Mouse (Mus musculus) cerebellum, adult 9-10 months (tissue): Measurements from ENCODE around the gene Madcam1.
"Not testable (repeated sequence)": the region's sequence is repeated elsewhere in the genome, so short reads cannot be mapped to it uniquely, and the experiment has no call there.

Experiments used
- DNase-seq: peaks from one replicate; pipeline ENCODE4 v3.0.0; 2022

Madcam1 gene

GRCm38 (mm10) chr10:79691986-79692548 is 27.7 kb downstream of the Madcam1 start:
- DNase-seq = no peak

- no peak for DNase-seq
Measured at GRCm38 (mm10) chr10:79693580-79694378, 29.4 kb downstream of the Madcam1 start.

GRCm38 (mm10) chr10:79694379-79694655 is 30.0 kb downstream of the Madcam1 start:
- no peak for DNase-seq

- peak; percentile 85 for DNase-seq
Measured at GRCm38 (mm10) chr10:79695231-79696128, 31.1 kb downstream of the Madcam1 start.

- DNase-seq = peak; percentile 54
Measured at GRCm38 (mm10) chr10:79696129-79696651, 31.8 kb downstream of the Madcam1 start.

- DNase-seq = peak; percentile 91
Measured at GRCm38 (mm10) chr10:79697916-79698315, 33.6 kb downstream of the Madcam1 start.

GRCm38 (mm10) chr10:79698459-79698858 is 34.1 kb downstream of the Madcam1 start:
- peak; percentile 53 for DNase-seq

- no peak for DNase-seq
Measured at GRCm38 (mm10) chr10:79700676-79701075, 36.3 kb downstream of the Madcam1 start.

- DNase-seq = peak; percentile 62
Measured at GRCm38 (mm10) chr10:79701443-79702129, 37.2 kb downstream of the Madcam1 start.

GRCm38 (mm10) chr10:79702970-79703369 is 38.6 kb downstream of the Madcam1 start:
- DNase-seq = not testable (repeated sequence)

GRCm38 (mm10) chr10:79703541-79703940 is 39.2 kb downstream of the Madcam1 start:
- DNase-seq = peak; percentile 58

GRCm38 (mm10) chr10:79704065-79704969 is 40.0 kb downstream of the Madcam1 start, which contains the start of gene Bsg:
Bsg (plus strand) TSS chr10:79704491.
- peak; percentile 99 for DNase-seq

GRCm38 (mm10) chr10:79704970-79705360 is 40.6 kb downstream of the Madcam1 start:
- no peak for DNase-seq

GRCm38 (mm10) chr10:79705951-79706350 is 41.6 kb downstream of the Madcam1 start:
- peak; percentile 59 for DNase-seq

- peak; percentile 75 for DNase-seq
Measured at GRCm38 (mm10) chr10:79706406-79707094, 42.2 kb downstream of the Madcam1 start.

GRCm38 (mm10) chr10:79707162-79707561 is 42.8 kb downstream of the Madcam1 start:
- peak; percentile 84 for DNase-seq

GRCm38 (mm10) chr10:79707759-79708158 is 43.4 kb downstream of the Madcam1 start:
- peak; percentile 50 for DNase-seq

GRCm38 (mm10) chr10:79708668-79709067 is 44.3 kb downstream of the Madcam1 start:
- DNase-seq = no peak

- no peak for DNase-seq
Measured at GRCm38 (mm10) chr10:79709307-79709706, 44.9 kb downstream of the Madcam1 start.

- peak; percentile 49 for DNase-seq
Measured at GRCm38 (mm10) chr10:79712029-79712428, 47.7 kb downstream of the Madcam1 start.
